Mouse (Mus musculus): ENCODE measurements around the gene Ccdc33. TPM values are rescaled to one million over a fixed set of nuclear protein-coding genes. Genes with fewer than 3 reads are reported as not detected.
A peak's percentile ranks its signal among the peaks of the same experiment; 100 is the strongest.

The Ccdc33 gene
- total and polyA plus RNA-seq, 3 experiments = 0.21 to 1.0 TPM; not detected in 1

- no peak overlapping the region for H3K4me2 ChIP-seq (ENCODE audit: insufficient read depth, low read depth, poor library complexity, severe bottlenecking)
- H3K9me3 ChIP-seq (replicated peaks; ENCODE audit: low read length) = no peaks in the 10 kb centered on the region
- H3K4me1 ChIP-seq (ENCODE audit: control insufficient read depth in 1 of 2, insufficient read depth in 2 of 2) = peaks cover 4 to 42% of the 10 kb centered on the region in 2 experiments; a peak in 3 of 4 replicates
- no peak for DNase-seq (ENCODE audit: extremely low read depth)
- H3K4me3 ChIP-seq (replicated peaks in 1 of 3; ENCODE audit: low read depth in 2 of 3, low read length in 2 of 3, poor library complexity in 1 of 3) = no peak overlapping the region
- in situ Hi-C loops (cut with MboI; ENCODE audit: low pct_ligation_motif_present, low pct_unique_long_range_greater_than_20kb, low sequenced_read_pairs) = loop anchor here (5.0 kb wide), 1 partner anchor 34 kb away; no protein-coding TSS in a partner anchor
- no peak overlapping the region for H3K9ac ChIP-seq (ENCODE audit: insufficient read depth, low read depth)
- H3K27ac ChIP-seq (ENCODE audit: insufficient read depth, low read depth) = no peak overlapping the region
- no peak for TF ChIP-seq EP300 (IDR thresholded peaks at IDR 0.05; ENCODE audit: low read length)
- no peak for TF ChIP-seq USF1 (IDR thresholded peaks at IDR 0.05; ENCODE audit: low read depth, low read length)
- no peak for TF ChIP-seq POLR2A (IDR thresholded peaks at IDR 0.05; ENCODE audit: low read depth, low read length)
- TF ChIP-seq SMC3 (IDR thresholded peaks at IDR 0.05; ENCODE audit: low read depth, low read length) = no peak
- TF ChIP-seq PAX5 (IDR thresholded peaks at IDR 0.05; ENCODE audit: low read length) = no peak
- TF ChIP-seq TCF12 (IDR thresholded peaks at IDR 0.05; ENCODE audit: low read depth, low read length) = no peak
- no peak for TF ChIP-seq ZMIZ1 (IDR thresholded peaks at IDR 0.05; ENCODE audit: low read depth, low read length)
- no peak for TF ChIP-seq MAX (IDR thresholded peaks at IDR 0.05; ENCODE audit: low read length)
- TF ChIP-seq UBTF (IDR thresholded peaks at IDR 0.05; ENCODE audit: low read depth, low read length) = no peak
- TF ChIP-seq CHD2 (IDR thresholded peaks at IDR 0.05; ENCODE audit: low read length) = no peak
- TF ChIP-seq ZC3H11A (IDR thresholded peaks at IDR 0.05; ENCODE audit: low read depth, low read length) = no peak
- TF ChIP-seq KAT2A (IDR thresholded peaks at IDR 0.05; ENCODE audit: insufficient replicate concordance, low read length) = no peak
- TF ChIP-seq MEF2A (IDR thresholded peaks at IDR 0.05; ENCODE audit: borderline replicate concordance, low read depth, low read length) = no peak
- no peak for TF ChIP-seq ETS1 (conservative IDR thresholded peaks at IDR 0.05; ENCODE audit: low read depth, low read length)
- TF ChIP-seq RAD21 (IDR thresholded peaks at IDR 0.05; ENCODE audit: low read depth, low read length) = no peak
- TF ChIP-seq MYC (IDR thresholded peaks at IDR 0.05; ENCODE audit: low read depth, low read length) = no peak
- no peak for TF ChIP-seq CTCF (conservative IDR thresholded peaks at IDR 0.05 in 1 of 2, IDR thresholded peaks at IDR 0.05 in 1 of 2; ENCODE audit: low read depth in 2 of 2, low read length in 2 of 2)
- no peak for TF ChIP-seq TBP (conservative IDR thresholded peaks at IDR 0.05; ENCODE audit: low read depth, low read length)
- no peak for TF ChIP-seq JUN (IDR thresholded peaks at IDR 0.05; ENCODE audit: insufficient read depth, low read depth, low read length)
- no peak for TF ChIP-seq ZKSCAN1 (IDR thresholded peaks at IDR 0.05; ENCODE audit: borderline replicate concordance, low read depth, low read length)
- dilution Hi-C loops (cut with MboI; ENCODE audit: extremely low pct_ligation_motif_present, extremely low pct_unique_long_range_greater_than_20kb, low sequenced_read_pairs) = no loop called here
- peaks cover 60% of the 10 kb centered on the region for H3K27me3 ChIP-seq (replicated peaks)
- no peaks in the 10 kb centered on the region for H3K79me2 ChIP-seq (replicated peaks; ENCODE audit: control insufficient read depth, extremely low read depth, insufficient read depth, poor library complexity, severe bottlenecking)
- no peaks in the 10 kb centered on the region for H3K36me3 ChIP-seq (replicated peaks in 1 of 2; ENCODE audit: control insufficient read depth in 1 of 2, insufficient read depth in 1 of 2, low read length in 1 of 2)
Observed at GRCm38 (mm10) chr9:58135921-58136321, 17.3 kb upstream of the Ccdc33 start.

GRCm38 (mm10) chr9:58134906-58135305 is 16.3 kb upstream of the Ccdc33 start:
- no peak overlapping the region for H3K27ac ChIP-seq (ENCODE audit: insufficient read depth, low read depth)

More at GRCm38 (mm10) chr9:58134906-58135305, 16.3 kb upstream of the Ccdc33 start:
- Histone ChIP-seq H3K4me3 (replicated peaks in 1 of 3; ENCODE audit: low read depth in 2 of 3, low read length in 2 of 3, poor library complexity in 1 of 3) (no peak overlapping the region), H3K9me3 (replicated peaks; ENCODE audit: low read length) (no peaks in the 10 kb centered on the region), H3K4me2 (ENCODE audit: insufficient read depth, low read depth, poor library complexity, severe bottlenecking) (no peak overlapping the region), H3K36me3 (replicated peaks in 1 of 2; ENCODE audit: control insufficient read depth in 1 of 2, insufficient read depth in 1 of 2, low read length in 1 of 2) (no peaks in the 10 kb centered on the region), H3K4me1 (ENCODE audit: control insufficient read depth in 1 of 2, insufficient read depth in 2 of 2) (peaks cover 4 to 39% of the 10 kb centered on the region in 2 experiments; a peak in 3 of 4 replicates), H3K79me2 (replicated peaks; ENCODE audit: control insufficient read depth, extremely low read depth, insufficient read depth, poor library complexity, severe bottlenecking) (no peaks in the 10 kb centered on the region), H3K9ac (ENCODE audit: insufficient read depth, low read depth) (no peak overlapping the region), H3K27me3 (replicated peaks) (peaks cover 55% of the 10 kb centered on the region)
- no peak for DNase-seq (ENCODE audit: extremely low read depth)
- dilution Hi-C loops (cut with MboI; ENCODE audit: extremely low pct_ligation_motif_present, extremely low pct_unique_long_range_greater_than_20kb, low sequenced_read_pairs) = no loop called here
- TF ChIP-seq ZC3H11A (IDR thresholded peaks at IDR 0.05; ENCODE audit: low read depth, low read length) (no peak), ZNF384 (IDR thresholded peaks at IDR 0.05; ENCODE audit: low read depth, low read length) (0 out of 2 replicates have a peak, but pooled peaks have one; percentile 9)
- in situ Hi-C loops (cut with MboI; ENCODE audit: low pct_ligation_motif_present, low pct_unique_long_range_greater_than_20kb, low sequenced_read_pairs) = loop anchor here (5.0 kb wide), 1 partner anchor 33 kb away; no protein-coding TSS in a partner anchor

Measured in CH12.LX (cell line).